Mouse (Mus musculus): ENCODE measurements at regions not wholly inside any gene's neighbourhood (a gene's known extent, or its start where the extent isn't known, plus 50 kb on each side); places are given as distances from the start of the nearest gene placed in this dataset.

GRCm38 (mm10) chr14:21932771-21933170 is 56.6 kb downstream of the Zfp503 start:
- DNase-seq (ENCODE audit: low read depth, low spot score): no peak

GRCm38 (mm10) chr14:21931944-21932343 is 57.5 kb downstream of the Zfp503 start:
- DNase-seq (ENCODE audit: low read depth, low spot score): no peak

GRCm38 (mm10) chr14:21929048-21929447 is 60.4 kb downstream of the Zfp503 start:
- no peak for DNase-seq (ENCODE audit: low read depth, low spot score)

- DNase-seq (ENCODE audit: low read depth, low spot score): no peak
These were observed 67.9 kb upstream of the Comtd1 start for GRCm38 (mm10) chr14:21916671-21917070.

- peak; percentile 32 for DNase-seq (ENCODE audit: low read depth, low spot score)
These were observed 56.0 kb upstream of the Comtd1 start for GRCm38 (mm10) chr14:21904498-21905395.

GRCm38 (mm10) chr14:21903562-21904497 is 55.1 kb upstream of the Comtd1 start:
- DNase-seq (ENCODE audit: low read depth, low spot score): no peak

- no peak for DNase-seq (ENCODE audit: low read depth, low spot score)
These were observed 54.1 kb upstream of the Comtd1 start for GRCm38 (mm10) chr14:21902856-21903255.

- no peak for DNase-seq (ENCODE audit: low read depth, low spot score)
These were observed 53.7 kb upstream of the Comtd1 start for GRCm38 (mm10) chr14:21902456-21902855.

- DNase-seq (ENCODE audit: low read depth, low spot score): no peak
These were observed 52.2 kb upstream of the Comtd1 start for GRCm38 (mm10) chr14:21900951-21901350.

GRCm38 (mm10) chr14:21900516-21900915 is 51.7 kb upstream of the Comtd1 start:
- DNase-seq (ENCODE audit: low read depth, low spot score): no peak

Measured in brain, embryonic 18.5 days (tissue).